Mouse (Mus musculus) T-helper 1 cell (primary cell): ENCODE data around the gene Ufd1.

Experiments
- in situ Hi-C: fragments of 300-600 bp; cut with MboI, MseI; formaldehyde crosslinking; loops from one replicate; pipeline ENCODE4 v1.15.1; 2025; ENCODE audit warnings: high pct_unique_total_duplicates

Gene Ufd1

GRCm38 (mm10) chr16:18884044-18884443, 72.5 kb downstream of the Ufd1 start:
- in situ Hi-C loops: no loop called here
